Mouse (Mus musculus) kidney, adult 18-20 months (tissue): ENCODE results near the gene Olfr1170.

ENCODE experiments used
- DNase-seq: peaks from one replicate; pipeline ENCODE4 v3.0.0; 2021

Olfr1170 gene

DNA sequence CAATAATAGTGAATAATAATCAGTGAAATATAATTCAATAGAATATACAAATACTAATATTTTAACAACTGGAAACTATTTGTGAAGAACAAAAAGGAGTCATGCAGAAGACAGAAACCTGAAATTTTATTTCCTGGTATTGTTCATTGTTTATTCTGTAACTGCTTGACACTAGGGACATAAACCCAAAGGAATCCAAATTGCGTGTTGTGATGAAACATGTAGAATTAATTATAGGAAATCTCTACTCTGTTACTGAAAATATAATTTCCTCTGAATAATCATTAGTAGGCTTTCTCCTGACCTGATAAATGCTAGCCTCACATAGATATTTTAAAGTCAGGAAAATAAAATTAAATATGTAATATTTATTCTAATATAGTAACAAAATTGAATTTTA lies at the start of gene Olfr1170:
Gene Olfr1170 (minus strand): TSS at position 101 of the 400 bp plus-strand sequence.
- DNase-seq, result no peak

DNA sequence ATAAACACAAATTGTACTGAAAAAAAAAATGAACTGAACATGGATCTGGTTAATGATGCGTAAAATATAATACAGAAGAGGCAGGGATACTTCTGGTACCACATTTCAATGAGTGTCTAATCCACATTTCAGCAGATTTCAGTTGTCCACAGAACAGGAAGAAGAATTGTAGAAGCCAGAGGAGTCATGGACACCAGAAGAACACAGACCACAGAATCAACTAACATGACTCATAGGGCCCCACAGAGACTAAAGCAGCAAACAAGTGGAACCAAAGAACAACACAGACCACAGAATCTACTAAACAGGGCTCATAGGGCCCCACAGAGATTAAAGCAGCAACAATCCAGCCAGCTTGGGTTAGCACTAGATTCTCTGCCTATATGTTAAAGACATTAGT lies 7.3 kb downstream of the Olfr1170 start:
- DNase-seq, result no peak

DNA sequence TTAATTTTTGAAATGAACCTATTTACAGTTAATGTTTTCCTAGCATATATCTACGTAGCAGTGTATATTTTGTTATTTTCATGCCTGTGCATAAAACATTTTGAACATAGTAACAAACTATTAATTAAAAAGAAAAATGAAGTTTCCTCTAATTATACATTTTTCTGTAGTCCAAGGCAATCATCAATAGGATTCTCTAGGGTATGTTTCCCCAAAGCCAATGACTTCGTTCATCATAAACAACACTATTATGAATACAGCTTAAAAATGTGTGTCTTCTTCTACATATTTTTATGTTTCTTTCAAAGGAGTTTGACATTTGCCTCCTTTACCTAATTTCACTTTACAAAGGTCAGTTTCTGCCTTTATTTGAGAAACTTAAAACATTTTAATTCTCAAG lies 46.6 kb downstream of the Olfr1170 start, which contains the start of gene Olfr1168:
Gene Olfr1168 (plus strand): TSS at position 301 of the 400 bp plus-strand sequence.
- DNase-seq, result no peak
